Mouse (Mus musculus) urinary bladder, postnatal 36 days (tissue): ENCODE results near the gene Anapc11.

Experiments
- DNase-seq, 2 experiments: peaks; one replicate each; pipeline ENCODE4 v3.0.0; 2022; ENCODE audit warnings: low spot score in 2 of 2, mixed read lengths in 1 of 2

The Anapc11 gene

GRCm38 (mm10) chr11:120651872-120652271 lies 53.7 kb downstream of the Anapc11 start:
- DNase-seq = no peak

- no peak for DNase-seq
Observed at GRCm38 (mm10) chr11:120654741-120655140, 56.5 kb downstream of the Anapc11 start.

- DNase-seq = no peak
Observed at GRCm38 (mm10) chr11:120657301-120657700, 59.1 kb downstream of the Anapc11 start.
